Mouse (Mus musculus) T-helper 2 cell (primary cell): ENCODE data around the gene Map3k3.
"Not testable (repeated sequence)": the region's sequence is repeated elsewhere in the genome, so short reads cannot be mapped to it uniquely, and the experiment has no call there.

ENCODE experiments used
- in situ Hi-C: fragments of 300-600 bp; cut with MboI, MseI; formaldehyde crosslinking; loops from one replicate; pipeline ENCODE4 v1.15.1; 2025; ENCODE audit warnings: high pct_unique_total_duplicates

Map3k3 gene

GRCm38 (mm10) chr11:106076321-106076720 lies 8.1 kb upstream of the Map3k3 start:
- in situ Hi-C loops: no loop called here

- in situ Hi-C loops: no loop called here
Observed at GRCm38 (mm10) chr11:106084911-106085561, 623 bp downstream of the Map3k3 start.

- in situ Hi-C loops: no loop called here
Observed at GRCm38 (mm10) chr11:106098223-106098622, 13.8 kb downstream of the Map3k3 start.

- in situ Hi-C loops: no loop called here
Observed at GRCm38 (mm10) chr11:106102866-106103265, 18.5 kb downstream of the Map3k3 start.

DNA sequence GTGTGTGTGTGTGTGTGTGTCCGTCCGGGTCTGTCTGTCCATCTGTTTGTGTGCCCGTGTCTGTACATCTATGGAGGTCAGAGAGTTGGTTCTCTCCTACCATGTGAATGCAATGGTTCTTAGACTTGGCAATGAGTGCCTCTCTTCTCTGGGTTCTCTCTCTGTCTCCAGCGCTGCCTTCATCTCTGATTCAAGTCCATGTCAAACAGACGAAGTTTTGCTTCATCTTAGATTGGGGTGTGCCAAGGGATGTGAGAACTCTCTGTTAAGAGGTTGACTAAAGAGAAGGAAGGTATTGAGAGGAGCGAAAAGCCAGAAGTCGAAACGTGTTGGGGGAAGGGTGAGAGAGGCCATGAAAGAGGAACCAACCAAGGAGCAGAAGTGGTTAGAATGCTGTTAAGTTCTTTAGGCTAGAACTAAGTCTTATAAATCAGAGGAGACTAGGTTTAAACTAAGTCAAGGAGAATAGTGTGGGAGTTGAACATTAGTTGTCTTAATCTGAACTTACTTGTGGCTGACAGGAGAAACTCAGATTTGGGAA lies 21.7 kb downstream of the Map3k3 start:
- in situ Hi-C loops: no loop called here

- in situ Hi-C loops: no loop called here
Observed at GRCm38 (mm10) chr11:106111688-106112087, 27.3 kb downstream of the Map3k3 start.

DNA sequence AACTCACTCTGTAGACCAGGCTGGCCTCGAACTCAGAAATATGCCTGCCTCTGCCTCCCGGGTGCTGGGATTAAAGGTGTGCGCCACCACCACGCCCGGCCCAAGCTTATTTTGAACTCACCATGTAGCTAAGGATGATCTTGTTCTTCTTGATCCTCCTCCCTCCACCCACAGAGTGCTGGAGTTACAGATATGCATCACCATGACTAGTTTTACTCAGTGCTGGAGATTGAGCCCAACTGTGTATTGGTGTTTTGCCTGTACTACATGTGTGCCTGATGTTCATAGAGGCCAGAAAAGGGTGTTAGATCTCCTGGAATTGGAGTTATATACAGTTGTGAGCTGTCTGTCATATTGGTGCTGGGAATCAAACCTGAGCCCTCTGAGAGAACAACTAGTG lies 37.8 kb downstream of the Map3k3 start:
- in situ Hi-C loops: no loop called here

GRCm38 (mm10) chr11:106122736-106123135 lies 38.3 kb downstream of the Map3k3 start:
- in situ Hi-C loops: no loop called here

DNA sequence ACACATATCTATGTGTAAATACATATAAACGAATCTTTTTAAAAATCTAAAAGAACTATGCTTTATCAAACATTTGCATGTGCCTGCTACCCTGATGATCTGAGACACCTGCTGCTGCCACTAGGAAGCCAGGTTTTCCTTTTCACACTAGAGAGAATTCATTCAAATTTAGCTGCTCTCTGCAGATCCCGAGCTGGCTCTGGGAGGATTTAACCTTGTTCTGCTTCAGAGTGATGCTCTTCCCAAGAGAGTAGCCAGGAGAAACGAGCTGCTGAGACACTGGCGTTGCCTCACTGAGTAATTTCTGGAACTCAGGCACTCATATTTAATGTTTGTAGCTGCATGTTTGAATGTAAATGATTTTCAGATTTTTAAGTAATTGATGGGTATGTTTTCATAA lies 40.4 kb downstream of the Map3k3 start:
- in situ Hi-C loops: no loop called here

- in situ Hi-C loops: no loop called here
Observed at GRCm38 (mm10) chr11:106125827-106126226, 41.4 kb downstream of the Map3k3 start.

GRCm38 (mm10) chr11:106126727-106127373 lies 42.4 kb downstream of the Map3k3 start:
- in situ Hi-C loops: not testable (repeated sequence)

DNA sequence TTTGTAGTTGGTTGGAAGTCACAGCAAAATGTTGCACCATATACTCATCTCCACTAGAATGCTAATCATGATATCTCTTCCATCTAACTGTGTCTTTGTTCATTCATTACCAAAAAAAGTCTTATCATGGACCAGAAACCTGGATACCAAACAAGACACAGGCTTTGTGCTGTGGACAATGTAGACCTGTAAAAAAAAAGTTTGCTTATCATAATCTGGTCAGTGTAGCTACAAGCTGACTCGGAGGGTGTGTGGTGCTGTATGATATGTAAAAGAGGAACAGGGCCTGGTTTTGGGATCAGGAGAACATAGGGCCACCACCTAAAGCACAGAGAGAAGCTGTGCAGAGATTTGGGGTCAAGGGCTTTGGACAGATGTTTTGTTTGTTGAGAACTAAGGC lies 45.1 kb downstream of the Map3k3 start:
- in situ Hi-C loops: no loop called here

GRCm38 (mm10) chr11:106132516-106132915 lies 48.1 kb downstream of the Map3k3 start:
- in situ Hi-C loops: no loop called here

GRCm38 (mm10) chr11:106134580-106135528 lies 50.4 kb downstream of the Map3k3 start:
- in situ Hi-C loops: no loop called here

GRCm38 (mm10) chr11:106151219-106151618 lies 66.8 kb downstream of the Map3k3 start:
- in situ Hi-C loops: no loop called here

DNA sequence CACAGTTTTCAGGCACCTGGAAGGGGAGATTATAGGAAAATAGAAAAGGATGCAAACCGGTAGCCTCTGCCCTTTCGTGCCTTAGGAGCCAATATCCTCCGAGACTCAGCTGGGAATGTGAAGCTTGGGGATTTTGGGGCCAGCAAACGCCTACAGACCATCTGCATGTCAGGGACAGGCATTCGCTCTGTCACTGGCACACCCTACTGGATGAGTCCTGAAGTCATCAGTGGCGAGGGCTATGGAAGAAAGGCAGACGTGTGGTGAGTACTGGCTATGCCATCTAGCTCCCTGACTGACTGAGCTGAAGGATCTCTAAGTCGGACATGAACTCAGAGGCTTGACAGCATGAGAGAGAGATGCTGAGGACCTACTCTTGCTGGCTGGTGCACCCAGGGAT lies 67.7 kb downstream of the Map3k3 start:
- in situ Hi-C loops: no loop called here

DNA sequence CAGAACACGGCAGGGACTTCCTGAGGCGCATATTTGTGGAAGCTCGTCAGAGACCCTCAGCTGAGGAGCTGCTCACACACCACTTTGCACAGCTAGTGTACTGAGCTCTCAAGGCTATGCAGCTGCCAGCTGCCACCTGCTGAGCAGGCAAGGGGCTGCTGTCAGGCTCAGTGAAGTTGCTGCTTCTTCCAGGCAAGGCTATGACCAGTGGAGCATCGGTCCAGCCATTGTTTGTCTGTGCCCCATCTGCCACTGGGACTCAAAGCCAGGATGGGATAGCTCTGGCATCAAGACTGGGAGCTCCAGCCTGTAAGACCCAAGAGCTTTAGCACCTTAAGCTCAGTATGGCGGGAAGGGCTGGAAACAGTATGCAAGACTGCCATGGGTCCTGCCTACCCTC lies 69.7 kb downstream of the Map3k3 start:
- in situ Hi-C loops: no loop called here

GRCm38 (mm10) chr11:106154770-106155169 lies 70.4 kb downstream of the Map3k3 start:
- in situ Hi-C loops: no loop called here

DNA sequence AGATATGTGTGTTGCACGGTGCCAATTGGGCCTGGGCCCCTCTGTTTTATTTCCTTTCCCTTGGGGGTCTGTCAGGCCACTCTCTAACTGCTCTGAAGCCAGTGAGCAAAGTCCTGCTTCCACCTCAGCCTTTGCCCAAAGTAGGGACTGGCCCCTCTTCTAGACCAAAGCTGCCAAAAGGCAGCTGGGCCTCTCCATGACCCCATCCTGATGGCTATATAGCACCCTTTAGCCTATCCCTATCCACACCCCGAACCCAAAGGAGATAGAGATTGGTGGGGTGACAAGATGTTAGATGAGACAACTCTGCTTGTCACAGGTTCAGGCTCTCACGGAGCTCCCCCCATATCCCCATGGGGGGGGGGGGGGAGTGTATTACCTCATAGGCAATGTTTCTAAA lies 71.3 kb downstream of the Map3k3 start:
- in situ Hi-C loops: no loop called here

GRCm38 (mm10) chr11:106156257-106156656 lies 71.8 kb downstream of the Map3k3 start:
- in situ Hi-C loops: no loop called here

GRCm38 (mm10) chr11:106157154-106157553 lies 72.7 kb downstream of the Map3k3 start:
- in situ Hi-C loops: no loop called here
